Mouse (Mus musculus) megakaryocyte, embryonic 14.5 days (primary cell): ENCODE results near the gene Bloc1s3.

Experiments
- FLI1 ChIP-seq: IDR thresholded peaks from 2 replicates; pipeline ENCODE4 v1.6.1; 2012; ENCODE audit warnings: low read length, inconsistent platforms, mixed read lengths
- GATA1 ChIP-seq: IDR thresholded peaks from 3 replicates; pipeline ENCODE4 v1.6.1; 2012; ENCODE audit warnings: mixed read lengths, low read length, inconsistent platforms, borderline replicate concordance

DNA sequence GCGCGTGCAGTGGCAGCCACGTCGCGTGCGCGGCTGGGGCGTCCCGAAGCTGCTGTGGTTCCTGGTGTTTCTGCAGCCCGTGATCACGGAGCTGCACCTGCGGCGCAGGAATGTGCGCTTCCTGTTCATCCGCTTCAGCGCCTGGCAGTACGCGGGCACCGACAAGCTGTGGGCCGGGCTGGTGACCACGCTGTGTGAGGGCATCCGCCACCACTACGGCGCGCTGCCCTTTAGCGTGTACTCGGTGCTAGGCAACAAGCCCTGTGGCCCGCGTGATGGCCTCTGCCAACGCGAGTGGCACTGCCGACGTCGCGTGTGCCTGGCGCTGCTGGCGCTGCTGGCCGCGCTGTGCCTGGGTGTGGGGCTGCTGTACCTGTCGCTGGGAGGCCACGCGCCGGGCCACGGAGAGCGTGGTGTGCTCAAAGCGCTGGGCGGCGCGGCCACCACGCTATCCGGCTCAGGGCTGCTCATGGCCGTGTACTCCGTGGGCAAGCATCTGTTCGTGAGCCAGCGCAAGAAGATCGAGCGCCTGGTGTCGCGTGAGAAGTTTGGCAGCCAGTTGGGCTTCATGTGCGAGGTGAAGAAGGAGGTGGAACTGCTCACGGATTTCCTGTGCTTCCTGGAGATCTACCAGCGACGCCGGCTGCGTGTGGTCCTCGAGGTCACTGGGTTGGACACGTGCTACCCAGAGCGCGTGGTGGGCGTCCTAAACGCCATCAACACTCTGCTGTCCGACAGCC lies 15.0 kb upstream of the Bloc1s3 start:
- TF ChIP-seq GATA1 (no peak), FLI1 (no peak)
